Mouse (Mus musculus) kidney, postnatal 0 days (tissue): ENCODE data around the gene Alkbh2. TPM values are rescaled to one million over a fixed set of nuclear protein-coding genes. Genes with fewer than 3 reads are reported as not detected.

ENCODE experiments used
- ATAC-seq: fragments of 200-750 bp; cut with Nextera tagmentation; replicated peaks from 2 replicates; pipeline ENCODE4 v1.8.0; 2017; ENCODE audit warnings: low read depth, moderate number of reproducible peaks, moderate TSS enrichment, moderate library complexity; ENCODE audit not compliant: low FRiP score
- DNase-seq: peaks from one replicate; pipeline ENCODE4 v3.0.0-alpha.2; 2016; ENCODE audit warnings: low spot score
- H3K27ac ChIP-seq: fragments of 300-500 bp; sonication (generic); 2 replicates; pipeline ENCODE4 v1.5.1; 2014; ENCODE audit warnings: mild to moderate bottlenecking
- H3K27me3 ChIP-seq: fragments of 300-500 bp; sonication (generic); 2 replicates; pipeline ENCODE4 v1.6.1; 2014; ENCODE audit warnings: low read length, mixed read lengths; ENCODE audit not compliant: insufficient read depth
- H3K36me3 ChIP-seq: fragments of 300-500 bp; sonication (generic); 2 replicates; pipeline ENCODE4 v1.6.1; 2014; ENCODE audit warnings: low read length, mixed read lengths; ENCODE audit not compliant: insufficient read depth
- H3K4me1 ChIP-seq: fragments of 300-500 bp; sonication (generic); replicated peaks from 2 replicates; pipeline ENCODE4 v1.6.1; 2014; ENCODE audit warnings: antibody characterized with exemption, low read length, mixed read lengths; ENCODE audit not compliant: insufficient read depth
- H3K4me2 ChIP-seq: fragments of 300-500 bp; sonication (generic); 2 replicates; pipeline ENCODE4 v1.6.1; 2014; ENCODE audit warnings: mild to moderate bottlenecking, low read length, moderate library complexity, mixed read lengths
- H3K4me3 ChIP-seq: fragments of 300-500 bp; sonication (generic); replicated peaks from 2 replicates; pipeline ENCODE4 v1.5.1; 2014; ENCODE audit warnings: low read depth, low read length
- H3K9ac ChIP-seq: fragments of 300-500 bp; sonication (generic); 2 replicates; pipeline ENCODE4 v1.6.1; 2014; ENCODE audit warnings: low read depth, low read length
- H3K9me3 ChIP-seq: fragments of 300-500 bp; sonication (generic); replicated peaks from 2 replicates; pipeline ENCODE4 v1.6.1; 2016; ENCODE audit warnings: low read length, inconsistent platforms, mixed read lengths
- CTCF ChIP-seq: IDR thresholded peaks from 2 replicates; pipeline ENCODE4 v1.5.1; 2016; ENCODE audit warnings: antibody characterized with exemption, low read depth, mild to moderate bottlenecking, moderate library complexity
- WGBS: fragments of 180-500 bp; shearing (Covaris S2); extraction: QIAGEN DNeasy Blood & Tissue Kit; methylation state at CpG from one replicate; pipeline ENCODE4 v1.1.7; 2014; 5-methylcytosine and 5-hydroxymethylcytosine counted together
- polyA plus RNA-seq: library from polyadenylated mRNA; unstranded; fragments of >200 nt; fragmentation: Nextera tagmentation; extraction: Ambion mirVana; gene quantifications from 2 replicates; pipeline ENCODE4 v1.2.1, GENCODE M21; 2015

Gene Alkbh2
- polyA plus RNA-seq, 1 experiment from 2014 or later, result 12.2 TPM

DNA sequence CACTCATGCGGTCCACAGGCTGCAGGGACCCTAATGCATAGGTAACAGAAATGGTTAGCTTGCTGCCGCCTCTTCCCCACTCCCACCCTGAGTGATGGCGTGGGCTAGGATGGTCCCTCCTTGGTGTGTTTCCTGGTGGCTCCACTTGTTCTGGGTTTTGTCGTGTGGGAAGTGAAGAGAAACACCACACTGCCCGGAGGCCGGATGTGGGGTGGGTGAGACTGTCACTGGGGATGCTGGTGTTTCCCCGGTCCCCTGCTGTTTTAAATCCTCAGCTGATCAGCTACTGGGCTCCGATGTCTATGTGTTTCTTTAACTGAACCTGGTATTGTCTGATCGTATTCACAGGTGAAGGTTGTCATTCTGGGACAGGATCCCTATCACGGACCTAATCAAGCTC, 7.5 kb upstream of the Alkbh2 start:
- H3K9ac ChIP-seq, result no peak overlapping the region
- DNase-seq, result no peak
- no peak for TF ChIP-seq CTCF
- ATAC-seq, result no peak
- H3K27ac ChIP-seq, result no peak overlapping the region
- H3K27me3 ChIP-seq, result no peaks in the 10 kb centered on the region
- no peak overlapping the region for H3K4me2 ChIP-seq
- H3K4me3 ChIP-seq, result no peak overlapping the region
- no peaks in the 10 kb centered on the region for H3K36me3 ChIP-seq
- peaks cover 8% of the 10 kb centered on the region; the same call in 1 of the 2 replicates for H3K4me1 ChIP-seq
- H3K9me3 ChIP-seq, result no peaks in the 10 kb centered on the region
- 93% methylated on average over 10 of the region's 10 CpGs for WGBS

DNA sequence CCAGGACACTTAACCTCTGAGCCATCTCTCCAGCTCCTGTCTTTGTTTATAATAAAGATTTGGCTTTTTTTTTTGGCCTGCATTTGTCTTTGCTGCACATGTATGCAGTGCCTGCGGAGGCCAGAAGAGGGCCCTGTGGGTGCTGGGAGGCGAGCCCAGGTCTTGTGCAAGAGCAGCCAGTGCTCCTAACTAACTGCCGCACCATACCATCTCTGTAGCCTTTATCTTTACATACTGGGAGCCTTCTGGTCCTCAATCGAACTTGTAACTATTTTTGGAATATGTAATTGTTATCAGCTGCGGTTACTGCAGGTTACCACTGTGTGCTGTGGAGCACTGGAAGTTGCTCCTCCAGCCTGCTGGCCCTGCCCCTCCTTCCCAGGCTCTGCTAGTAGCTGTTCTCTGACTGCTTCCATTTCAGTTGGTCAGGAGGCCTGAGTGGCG, 6.1 kb upstream of the Alkbh2 start:
- Histone ChIP-seq H3K36me3 (no peaks in the 10 kb centered on the region), H3K4me3 (no peak overlapping the region), H3K4me2 (no peak overlapping the region), H3K27me3 (no peaks in the 10 kb centered on the region), H3K27ac (no peak overlapping the region), H3K9me3 (no peaks in the 10 kb centered on the region), H3K4me1 (peaks cover 14% of the 10 kb centered on the region; the same call in 1 of the 2 replicates), H3K9ac (peak overlapping the region; percentile 2; the same call in 1 of the 2 replicates)
- peak; percentile 65 for TF ChIP-seq CTCF
- peak; percentile 33 for DNase-seq
- ATAC-seq, result no peak
- WGBS, result 67% methylated on average over 6 of the region's 6 CpGs

DNA sequence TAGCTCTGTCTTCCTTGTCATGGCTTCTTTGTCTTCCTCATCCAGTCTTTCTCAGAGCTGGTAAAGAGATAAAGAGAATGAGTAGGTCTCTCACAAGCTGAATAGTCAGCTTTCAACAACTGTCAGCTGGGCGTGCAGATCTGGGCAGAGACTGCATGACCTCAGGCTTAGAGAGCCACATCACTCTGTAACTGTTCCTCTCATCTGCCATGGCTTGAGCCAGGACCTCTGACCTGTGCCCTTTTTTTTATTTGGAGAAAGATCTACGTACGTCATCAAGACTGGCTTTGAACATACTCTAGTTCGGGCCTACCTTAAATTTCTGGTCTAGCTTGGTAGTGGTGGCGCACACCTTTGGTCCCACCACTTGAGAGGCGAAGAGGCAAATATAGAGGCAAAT, 4.8 kb upstream of the Alkbh2 start:
- no peaks in the 10 kb centered on the region for H3K27me3 ChIP-seq
- no peaks in the 10 kb centered on the region for H3K36me3 ChIP-seq
- no peak overlapping the region for H3K27ac ChIP-seq
- H3K4me1 ChIP-seq, result peaks cover 8% of the 10 kb centered on the region; the same call in 1 of the 2 replicates
- no peak overlapping the region for H3K4me3 ChIP-seq
- WGBS, result 90% methylated on average over 6 of the region's 6 CpGs
- no peak for TF ChIP-seq CTCF
- no peaks in the 10 kb centered on the region for H3K9me3 ChIP-seq
- ATAC-seq (no peak), DNase-seq (no peak)
- H3K9ac ChIP-seq, result no peak overlapping the region
- H3K4me2 ChIP-seq, result no peak overlapping the region

DNA sequence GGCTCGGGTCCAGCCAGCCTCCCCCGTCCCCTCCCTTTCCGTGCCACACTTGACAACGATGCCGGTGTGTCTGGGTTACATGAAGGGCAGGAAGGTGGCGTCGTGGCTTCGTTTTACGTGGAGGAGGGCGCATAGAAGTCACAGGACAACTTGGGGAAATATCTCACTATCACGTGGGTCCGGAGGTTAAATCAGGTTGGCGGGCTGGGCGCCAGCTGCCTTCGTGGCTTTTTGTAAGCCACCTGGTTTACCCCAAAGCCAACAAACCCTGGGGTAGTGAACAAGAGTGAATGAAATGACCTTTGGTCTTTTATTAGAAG, 3.5 kb upstream of the Alkbh2 start:
- under 1% methylated on average over 15 of the region's 15 CpGs for WGBS
- no peak for ATAC-seq
- Histone ChIP-seq H3K9ac (peak overlapping the region; percentile 70), H3K4me1 (peaks cover 6% of the 10 kb centered on the region; the same call in 1 of the 2 replicates), H3K27ac (peak overlapping the region; percentile 79), H3K4me3 (peak overlapping the region; percentile 68), H3K36me3 (no peaks in the 10 kb centered on the region), H3K4me2 (peak overlapping the region; percentile 99), H3K9me3 (no peaks in the 10 kb centered on the region), H3K27me3 (no peaks in the 10 kb centered on the region)
- no peak for TF ChIP-seq CTCF
- DNase-seq, result peak; percentile 57

DNA sequence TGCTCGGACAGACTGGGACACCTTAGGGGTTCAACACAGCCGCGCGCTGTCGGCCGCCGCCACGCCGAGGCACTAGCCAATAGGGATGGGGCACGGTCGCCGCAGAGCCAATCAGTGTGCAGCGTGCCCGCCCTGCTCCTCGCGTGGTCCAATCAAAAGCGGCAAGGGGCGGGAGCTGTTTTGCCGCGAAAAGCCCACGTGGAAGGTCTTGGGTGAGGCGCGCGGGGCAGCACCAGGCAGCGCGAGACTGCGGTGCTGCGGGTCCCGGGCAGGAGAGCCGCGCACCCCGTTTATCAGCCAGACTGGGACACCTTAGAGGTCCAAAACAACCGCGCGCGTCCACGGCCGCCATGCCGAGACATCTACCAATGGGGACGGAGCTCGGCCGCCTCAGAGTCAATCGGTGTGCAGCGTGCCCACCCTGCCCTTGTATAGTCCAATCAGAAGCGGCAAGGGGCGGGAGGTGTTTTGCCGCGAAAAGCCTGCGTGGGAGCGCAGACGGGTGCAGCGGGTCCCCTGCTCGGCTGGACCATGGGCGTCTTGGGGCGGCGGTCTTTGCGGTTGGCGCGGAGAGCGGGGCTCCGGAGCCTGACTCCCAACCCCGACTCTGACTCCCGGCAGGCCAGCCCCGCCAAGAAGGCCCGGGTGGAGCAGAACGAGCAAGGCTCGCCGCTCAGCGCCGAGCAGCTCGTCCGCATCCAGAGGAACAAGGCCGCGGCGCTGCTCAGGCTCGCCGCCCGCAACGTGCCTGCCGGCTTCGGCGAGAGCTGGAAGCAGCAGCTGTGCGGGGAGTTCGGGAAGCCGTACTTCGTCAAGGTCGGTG, 2.9 kb upstream of the Alkbh2 start:
- H3K27me3 ChIP-seq, result no peaks in the 10 kb centered on the region
- TF ChIP-seq CTCF, result no peak
- H3K4me1 ChIP-seq, result peaks cover 6% of the 10 kb centered on the region; the same call in 1 of the 2 replicates
- peak; percentile 97 for DNase-seq
- peak overlapping the region; percentile 68 for H3K4me3 ChIP-seq
- H3K4me2 ChIP-seq, result peak overlapping the region; percentile 99
- H3K9ac ChIP-seq, result peak overlapping the region; percentile 70
- peak overlapping the region; percentile 79 for H3K27ac ChIP-seq
- WGBS, result 0% methylated on average over 86 of the region's 87 CpGs
- ATAC-seq, result peak; percentile 96
- H3K36me3 ChIP-seq, result no peaks in the 10 kb centered on the region
- no peaks in the 10 kb centered on the region for H3K9me3 ChIP-seq

DNA sequence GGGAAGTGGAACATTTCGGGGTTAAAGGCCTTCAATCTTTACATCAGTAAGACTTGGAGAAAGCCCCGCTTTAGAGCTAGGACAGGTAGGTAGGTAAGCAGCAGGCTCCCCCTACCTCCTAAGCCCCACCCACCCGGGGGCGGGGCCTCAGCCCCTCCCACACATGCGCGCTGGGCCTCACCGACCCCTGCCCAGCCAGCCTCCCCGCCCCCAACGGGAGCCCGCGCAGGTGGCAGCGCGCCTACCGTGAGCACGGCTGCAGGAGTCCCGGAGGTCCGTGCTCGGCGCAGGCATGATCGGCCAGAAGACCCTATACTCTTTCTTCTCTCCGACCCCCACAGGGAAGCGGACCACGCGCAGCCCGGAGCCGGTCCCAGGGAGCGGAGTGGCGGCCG, 2.2 kb upstream of the Alkbh2 start, which contains the start of gene Ung:
Gene Ung, plus strand, starts transcription at position 176 of the 395 bp plus-strand sequence.
- Histone ChIP-seq H3K4me1 (peaks cover 6% of the 10 kb centered on the region; the same call in 1 of the 2 replicates), H3K27me3 (no peaks in the 10 kb centered on the region), H3K36me3 (no peaks in the 10 kb centered on the region), H3K27ac (peak within 1 kb of the TSS; percentile 79), H3K4me3 (peak within 1 kb of the TSS; percentile 68), H3K4me2 (peak within 1 kb of the TSS; percentile 99), H3K9ac (peak within 1 kb of the TSS; percentile 70), H3K9me3 (no peaks in the 10 kb centered on the region)
- peak; percentile 32 for DNase-seq
- WGBS, result 2% methylated on average over 24 of the region's 29 CpGs
- peak; percentile 20; the same call in 1 of the 2 replicates for ATAC-seq
- TF ChIP-seq CTCF, result no peak
